Mouse (Mus musculus) midbrain, embryonic 13.5 days (tissue): ENCODE results near the gene Wfdc12. TPM values are rescaled to one million over a fixed set of nuclear protein-coding genes. Genes with fewer than 3 reads are reported as not detected.

Source experiments
- ATAC-seq: fragments of 200-750 bp; cut with Nextera tagmentation; 2 replicates; pipeline ENCODE4 v1.8.0; 2017; ENCODE audit warnings: mild to moderate bottlenecking, moderate TSS enrichment, moderate library complexity
- H3K27ac ChIP-seq: fragments of 300-500 bp; sonication (generic); 2 replicates; pipeline ENCODE4 v1.5.1; 2015; ENCODE audit warnings: inconsistent platforms, mild to moderate bottlenecking, moderate library complexity
- H3K27me3 ChIP-seq: fragments of 300-500 bp; sonication (generic); 2 replicates; pipeline ENCODE4 v1.6.1; 2015; ENCODE audit warnings: mild to moderate bottlenecking, inconsistent platforms
- H3K36me3 ChIP-seq: fragments of 300-500 bp; sonication (generic); 2 replicates; pipeline ENCODE4 v1.6.1; 2015; ENCODE audit warnings: mild to moderate bottlenecking, inconsistent platforms
- H3K4me1 ChIP-seq: fragments of 300-500 bp; sonication (generic); replicated peaks from 2 replicates; pipeline ENCODE4 v1.6.1; 2015; ENCODE audit warnings: inconsistent platforms
- H3K4me2 ChIP-seq: fragments of 300-500 bp; sonication (generic); replicated peaks from 2 replicates; pipeline ENCODE4 v1.6.1; 2015; ENCODE audit warnings: moderate library complexity, mild to moderate bottlenecking, inconsistent platforms
- H3K4me3 ChIP-seq: fragments of 300-500 bp; sonication (generic); replicated peaks from 2 replicates; pipeline ENCODE4 v1.5.1; 2015; ENCODE audit warnings: mild to moderate bottlenecking, inconsistent platforms
- H3K9ac ChIP-seq: fragments of 300-500 bp; sonication (generic); replicated peaks from 2 replicates; pipeline ENCODE4 v1.6.1; 2015; ENCODE audit warnings: mild to moderate bottlenecking, inconsistent platforms
- H3K9me3 ChIP-seq: fragments of 300-500 bp; sonication (generic); 2 replicates; pipeline ENCODE4 v1.6.1; 2016; ENCODE audit warnings: mild to moderate bottlenecking, inconsistent platforms
- WGBS: fragments of 180-500 bp; shearing (Covaris S2); methylation state at CpG from one replicate; pipeline ENCODE4 v1.1.7; 2015; 5-methylcytosine and 5-hydroxymethylcytosine counted together
- polyA plus RNA-seq: library from polyadenylated mRNA; unstranded; fragments of >200 nt; fragmentation: Nextera tagmentation; extraction: Ambion mirVana; gene quantifications from 2 replicates; pipeline ENCODE4 v1.2.1, GENCODE M21; 2015

Wfdc12 gene
- polyA plus RNA-seq, 1 experiment from 2014 or later = not detected

GRCm38 (mm10) chr2:164195971-164196699 lies 5.7 kb upstream of the Wfdc12 start:
- 95% methylated on average over 5 of the region's 5 CpGs for WGBS
- no peaks in the 10 kb centered on the region for H3K4me1 ChIP-seq
- ATAC-seq = no peak
- H3K27ac ChIP-seq = no peak overlapping the region
- H3K27me3 ChIP-seq = no peaks in the 10 kb centered on the region
- H3K9ac ChIP-seq = no peak overlapping the region
- H3K4me2 ChIP-seq = no peak overlapping the region
- H3K36me3 ChIP-seq = no peaks in the 10 kb centered on the region
- no peak overlapping the region for H3K4me3 ChIP-seq
- no peaks in the 10 kb centered on the region for H3K9me3 ChIP-seq

- H3K9me3 ChIP-seq = no peaks in the 10 kb centered on the region
- H3K4me3 ChIP-seq = no peak overlapping the region
- no peak overlapping the region for H3K4me2 ChIP-seq
- 86% methylated on average over 5 of the region's 5 CpGs for WGBS
- H3K4me1 ChIP-seq = no peaks in the 10 kb centered on the region
- H3K27me3 ChIP-seq = no peaks in the 10 kb centered on the region
- H3K27ac ChIP-seq = no peak overlapping the region
- no peaks in the 10 kb centered on the region for H3K36me3 ChIP-seq
- no peak for ATAC-seq
- no peak overlapping the region for H3K9ac ChIP-seq
These were observed 4.7 kb upstream of the Wfdc12 start for GRCm38 (mm10) chr2:164194959-164195630.

- no peaks in the 10 kb centered on the region for H3K27me3 ChIP-seq
- no peak overlapping the region for H3K27ac ChIP-seq
- ATAC-seq = no peak
These were observed 1.9 kb upstream of the Wfdc12 start for GRCm38 (mm10) chr2:164192279-164192678.

GRCm38 (mm10) chr2:164188722-164189121 lies 1.7 kb downstream of the Wfdc12 start:
- no peaks in the 10 kb centered on the region for H3K36me3 ChIP-seq
- H3K4me3 ChIP-seq = no peak overlapping the region
- no peaks in the 10 kb centered on the region for H3K9me3 ChIP-seq
- H3K4me1 ChIP-seq = peaks cover 5% of the 10 kb centered on the region; the same call in 1 of the 2 replicates
- no peak overlapping the region for H3K27ac ChIP-seq
- H3K4me2 ChIP-seq = no peak overlapping the region
- no peak overlapping the region for H3K9ac ChIP-seq
- WGBS = 26% methylated on average over 5 of the region's 5 CpGs
- H3K27me3 ChIP-seq = no peaks in the 10 kb centered on the region
- no peak for ATAC-seq

More at GRCm38 (mm10) chr2:164192279-164192678, 1.9 kb upstream of the Wfdc12 start:
- no peak overlapping the region for H3K4me3 ChIP-seq
- no peak overlapping the region for H3K4me2 ChIP-seq
- no peaks in the 10 kb centered on the region for H3K4me1 ChIP-seq
- no peak overlapping the region for H3K9ac ChIP-seq
- no peaks in the 10 kb centered on the region for H3K9me3 ChIP-seq
- no peaks in the 10 kb centered on the region for H3K36me3 ChIP-seq

GRCm38 (mm10) chr2:164184145-164184719 lies 6.2 kb downstream of the Wfdc12 start:
- Histone ChIP-seq H3K4me1 (peaks cover 5% of the 10 kb centered on the region; the same call in 1 of the 2 replicates), H3K4me2 (no peak overlapping the region), H3K36me3 (no peaks in the 10 kb centered on the region), H3K4me3 (no peak overlapping the region), H3K27ac (no peak overlapping the region), H3K9ac (no peak overlapping the region), H3K9me3 (no peaks in the 10 kb centered on the region), H3K27me3 (no peaks in the 10 kb centered on the region)
- ATAC-seq = no peak
- WGBS = 42% methylated on average over 9 of the region's 9 CpGs

- Histone ChIP-seq H3K9ac (no peak overlapping the region), H3K36me3 (no peaks in the 10 kb centered on the region), H3K27me3 (no peaks in the 10 kb centered on the region), H3K27ac (no peak overlapping the region), H3K4me2 (no peak overlapping the region), H3K9me3 (no peaks in the 10 kb centered on the region), H3K4me3 (no peak overlapping the region), H3K4me1 (peaks cover 5% of the 10 kb centered on the region; the same call in 1 of the 2 replicates)
- no peak for ATAC-seq
- 79% methylated on average over 9 of the region's 9 CpGs for WGBS
These were observed 7.1 kb downstream of the Wfdc12 start for GRCm38 (mm10) chr2:164183340-164183739.

- no peaks in the 10 kb centered on the region for H3K36me3 ChIP-seq
- H3K4me2 ChIP-seq = no peak within 1 kb of the TSS
- no peaks in the 10 kb centered on the region for H3K27me3 ChIP-seq
- H3K4me1 ChIP-seq = peaks cover 5% of the 10 kb centered on the region; the same call in 1 of the 2 replicates
- no peak within 1 kb of the TSS for H3K27ac ChIP-seq
- no peak within 1 kb of the TSS for H3K9ac ChIP-seq
- WGBS = 76% methylated on average over 7 of the region's 7 CpGs
- no peak within 1 kb of the TSS for H3K4me3 ChIP-seq
- ATAC-seq = no peak
- no peaks in the 10 kb centered on the region for H3K9me3 ChIP-seq
These were observed 7.6 kb downstream of the Wfdc12 start, which contains the start of gene Wfdc5 for GRCm38 (mm10) chr2:164182692-164183255. TSS of gene Wfdc5 (minus strand) at chr2:164182742.

- 0 out of 2 replicates have a peak, but pooled peaks cover 3% of the 10 kb centered on the region for H3K27me3 ChIP-seq
- no peaks in the 10 kb centered on the region for H3K36me3 ChIP-seq
- H3K9ac ChIP-seq = no peak overlapping the region
- peaks cover 5% of the 10 kb centered on the region; the same call in 1 of the 2 replicates for H3K4me1 ChIP-seq
- no peak for ATAC-seq
- H3K4me2 ChIP-seq = no peak overlapping the region
- WGBS = 93% methylated on average over 4 of the region's 4 CpGs
- H3K9me3 ChIP-seq = no peaks in the 10 kb centered on the region
- H3K27ac ChIP-seq = no peak overlapping the region
- no peak overlapping the region for H3K4me3 ChIP-seq
These were observed 9.6 kb downstream of the Wfdc12 start for GRCm38 (mm10) chr2:164180770-164181169.

GRCm38 (mm10) chr2:164180124-164180523 lies 10.3 kb downstream of the Wfdc12 start:
- Histone ChIP-seq H3K27me3 (0 out of 2 replicates have a peak, but pooled peaks cover 3% of the 10 kb centered on the region), H3K4me1 (peaks cover 5% of the 10 kb centered on the region; the same call in 1 of the 2 replicates), H3K9me3 (no peaks in the 10 kb centered on the region), H3K36me3 (no peaks in the 10 kb centered on the region), H3K9ac (no peak overlapping the region), H3K4me3 (no peak overlapping the region), H3K27ac (no peak overlapping the region), H3K4me2 (no peak overlapping the region)
- no peak for ATAC-seq
- 35% methylated on average over 3 of the region's 3 CpGs for WGBS

GRCm38 (mm10) chr2:164177831-164178230 lies 12.6 kb downstream of the Wfdc12 start:
- Histone ChIP-seq H3K9ac (no peak overlapping the region), H3K4me1 (no peaks in the 10 kb centered on the region), H3K27ac (no peak overlapping the region), H3K4me2 (no peak overlapping the region), H3K27me3 (peaks cover 13% of the 10 kb centered on the region), H3K4me3 (no peak overlapping the region), H3K36me3 (no peaks in the 10 kb centered on the region), H3K9me3 (no peaks in the 10 kb centered on the region)
- no peak for ATAC-seq
- 92% methylated on average over 5 of the region's 5 CpGs for WGBS

- Histone ChIP-seq H3K9me3 (no peaks in the 10 kb centered on the region), H3K9ac (no peak overlapping the region), H3K36me3 (no peaks in the 10 kb centered on the region), H3K27ac (no peak overlapping the region), H3K4me3 (no peak overlapping the region), H3K4me2 (no peak overlapping the region), H3K27me3 (peaks cover 28% of the 10 kb centered on the region), H3K4me1 (peaks cover 10% of the 10 kb centered on the region)
- no peak for ATAC-seq
- WGBS = 79% methylated on average over 3 of the region's 3 CpGs
These were observed 14.6 kb downstream of the Wfdc12 start for GRCm38 (mm10) chr2:164175850-164176249.
